Mouse (Mus musculus) forebrain, embryonic 16.5 days (tissue): Measurements from ENCODE around the gene Sephs1. TPM values are rescaled to one million over a fixed set of nuclear protein-coding genes. Genes with fewer than 3 reads are reported as not detected.

Experiments
- ATAC-seq: fragments of 200-750 bp; cut with Nextera tagmentation; 2 replicates; pipeline ENCODE4 v1.8.0; 2017; ENCODE audit warnings: mild to moderate bottlenecking, moderate library complexity
- H3K27ac ChIP-seq: fragments of 300-500 bp; sonication (generic); 2 replicates; pipeline ENCODE4 v1.5.1; 2014; ENCODE audit warnings: low read length, control low read depth
- H3K27me3 ChIP-seq: fragments of 300-500 bp; sonication (generic); replicated peaks from 2 replicates; pipeline ENCODE4 v1.6.1; 2014; ENCODE audit warnings: low read length; ENCODE audit not compliant: control insufficient read depth, insufficient read depth
- H3K36me3 ChIP-seq: fragments of 300-500 bp; sonication (generic); 2 replicates; pipeline ENCODE4 v1.6.1; 2014; ENCODE audit not compliant: control insufficient read depth, insufficient read depth
- H3K4me1 ChIP-seq: fragments of 300-500 bp; sonication (generic); replicated peaks from 2 replicates; pipeline ENCODE4 v1.6.1; 2014; ENCODE audit warnings: low read length; ENCODE audit not compliant: control insufficient read depth, insufficient read depth
- H3K4me2 ChIP-seq: fragments of 300-500 bp; sonication (generic); 2 replicates; pipeline ENCODE4 v1.6.1; 2014; ENCODE audit warnings: mild to moderate bottlenecking, low read length, control low read depth
- H3K4me3 ChIP-seq: fragments of 300-500 bp; sonication (generic); replicated peaks from 2 replicates; pipeline ENCODE4 v1.5.1; 2014; ENCODE audit warnings: mild to moderate bottlenecking, low read length, control low read depth
- H3K9ac ChIP-seq: fragments of 300-500 bp; sonication (generic); replicated peaks from 2 replicates; pipeline ENCODE4 v1.6.1; 2014; ENCODE audit warnings: low read depth, low read length, control low read depth
- H3K9me3 ChIP-seq: fragments of 300-500 bp; sonication (generic); 2 replicates; pipeline ENCODE4 v1.6.1; 2016; ENCODE audit warnings: low read length; ENCODE audit not compliant: control insufficient read depth
- WGBS: fragments of 180-500 bp; shearing (Covaris S2); extraction: QIAGEN DNeasy Blood & Tissue Kit; methylation state at CpG from one replicate; pipeline ENCODE4 v1.1.7; 2014; 5-methylcytosine and 5-hydroxymethylcytosine counted together
- polyA plus RNA-seq: library from polyadenylated mRNA; unstranded; fragments of >200 nt; fragmentation: Nextera tagmentation; extraction: Ambion mirVana; gene quantifications from 2 replicates; pipeline ENCODE4 v1.2.1, GENCODE M21; 2015

Gene Sephs1
- polyA plus RNA-seq, 1 experiment from 2014 or later, result 77.4 TPM

- WGBS, result 27% methylated on average over 8 of the region's 8 CpGs
- ATAC-seq, result no peak
- no peak overlapping the region for H3K4me3 ChIP-seq
- no peaks in the 10 kb centered on the region for H3K36me3 ChIP-seq
- H3K27me3 ChIP-seq, result no peaks in the 10 kb centered on the region
- H3K9me3 ChIP-seq, result no peaks in the 10 kb centered on the region
- H3K4me2 ChIP-seq, result peak overlapping the region; percentile 24; the same call in 1 of the 2 replicates
- no peak overlapping the region for H3K27ac ChIP-seq
- H3K9ac ChIP-seq, result no peak overlapping the region
- peaks cover 7% of the 10 kb centered on the region; the same call in 1 of the 2 replicates for H3K4me1 ChIP-seq
These were observed 36.1 kb downstream of the Sephs1 start for GRCm38 (mm10) chr2:4917326-4918021.

GRCm38 (mm10) chr2:4918860-4919739 is 37.7 kb downstream of the Sephs1 start, which contains the start of gene Phyh:
Gene Phyh (plus strand): TSS chr2:4919019.
- Histone ChIP-seq H3K9me3 (no peaks in the 10 kb centered on the region), H3K4me2 (peak within 1 kb of the TSS; percentile 79), H3K4me3 (peak within 1 kb of the TSS; percentile 61), H3K9ac (peak within 1 kb of the TSS; percentile 82), H3K27ac (peak within 1 kb of the TSS; percentile 51; the same call in 1 of the 2 replicates), H3K27me3 (no peaks in the 10 kb centered on the region), H3K36me3 (no peaks in the 10 kb centered on the region), H3K4me1 (peaks cover 7% of the 10 kb centered on the region; the same call in 1 of the 2 replicates)
- peak; percentile 94 for ATAC-seq
- WGBS, result 9% methylated on average over 35 of the region's 35 CpGs

GRCm38 (mm10) chr2:4921019-4921418 is 39.7 kb downstream of the Sephs1 start:
- no peak overlapping the region for H3K4me3 ChIP-seq
- no peaks in the 10 kb centered on the region for H3K36me3 ChIP-seq
- H3K27ac ChIP-seq, result no peak overlapping the region
- H3K9ac ChIP-seq, result no peak overlapping the region
- no peaks in the 10 kb centered on the region for H3K9me3 ChIP-seq
- no peak for ATAC-seq
- no peak overlapping the region for H3K4me2 ChIP-seq
- no peaks in the 10 kb centered on the region for H3K27me3 ChIP-seq
- 72% methylated on average over 5 of the region's 5 CpGs for WGBS
- H3K4me1 ChIP-seq, result peaks cover 7% of the 10 kb centered on the region; the same call in 1 of the 2 replicates

GRCm38 (mm10) chr2:4922476-4923164 is 41.3 kb downstream of the Sephs1 start:
- no peak overlapping the region for H3K4me3 ChIP-seq
- H3K36me3 ChIP-seq, result no peaks in the 10 kb centered on the region
- H3K9ac ChIP-seq, result no peak overlapping the region
- H3K27ac ChIP-seq, result no peak overlapping the region
- peaks cover 6% of the 10 kb centered on the region; the same call in 1 of the 2 replicates for H3K4me1 ChIP-seq
- no peaks in the 10 kb centered on the region for H3K27me3 ChIP-seq
- WGBS, result 68% methylated on average over 7 of the region's 7 CpGs
- no peak overlapping the region for H3K4me2 ChIP-seq
- ATAC-seq, result no peak
- H3K9me3 ChIP-seq, result no peaks in the 10 kb centered on the region

- ATAC-seq, result no peak
- no peak overlapping the region for H3K4me3 ChIP-seq
- WGBS, result 84% methylated on average over 3 of the region's 3 CpGs
- no peak overlapping the region for H3K4me2 ChIP-seq
- H3K9ac ChIP-seq, result no peak overlapping the region
- H3K36me3 ChIP-seq, result no peaks in the 10 kb centered on the region; the same call in 1 of the 2 replicates
- no peak overlapping the region for H3K27ac ChIP-seq
- no peaks in the 10 kb centered on the region for H3K9me3 ChIP-seq
- no peaks in the 10 kb centered on the region for H3K27me3 ChIP-seq
- no peaks in the 10 kb centered on the region for H3K4me1 ChIP-seq
These were observed 46.0 kb downstream of the Sephs1 start for GRCm38 (mm10) chr2:4927391-4927790.

- WGBS, result 89% methylated on average over 2 of the region's 2 CpGs
- H3K27ac ChIP-seq, result no peak overlapping the region
- no peaks in the 10 kb centered on the region; the same call in 1 of the 2 replicates for H3K36me3 ChIP-seq
- no peak overlapping the region for H3K4me3 ChIP-seq
- H3K9ac ChIP-seq, result no peak overlapping the region
- no peaks in the 10 kb centered on the region for H3K4me1 ChIP-seq
- ATAC-seq, result no peak
- H3K4me2 ChIP-seq, result no peak overlapping the region
- no peaks in the 10 kb centered on the region for H3K9me3 ChIP-seq
- H3K27me3 ChIP-seq, result no peaks in the 10 kb centered on the region
These were observed 47.9 kb downstream of the Sephs1 start for GRCm38 (mm10) chr2:4929230-4929629.

- no peaks in the 10 kb centered on the region for H3K4me1 ChIP-seq
- H3K9ac ChIP-seq, result no peak overlapping the region
- ATAC-seq, result no peak
- WGBS, result 94% methylated on average over 9 of the region's 9 CpGs
- H3K4me3 ChIP-seq, result no peak overlapping the region
- no peaks in the 10 kb centered on the region for H3K27me3 ChIP-seq
- no peaks in the 10 kb centered on the region; the same call in 1 of the 2 replicates for H3K36me3 ChIP-seq
- no peak overlapping the region for H3K27ac ChIP-seq
- no peak overlapping the region for H3K4me2 ChIP-seq
- no peaks in the 10 kb centered on the region for H3K9me3 ChIP-seq
These were observed 53.2 kb downstream of the Sephs1 start for GRCm38 (mm10) chr2:4934516-4934915.

GRCm38 (mm10) chr2:4937931-4938330 is 56.6 kb downstream of the Sephs1 start:
- H3K27ac ChIP-seq, result no peak overlapping the region
- H3K9me3 ChIP-seq, result no peaks in the 10 kb centered on the region
- no peak overlapping the region for H3K9ac ChIP-seq
- ATAC-seq, result no peak
- H3K4me3 ChIP-seq, result no peak overlapping the region
- no peaks in the 10 kb centered on the region for H3K27me3 ChIP-seq
- WGBS, result 94% methylated on average over 7 of the region's 7 CpGs
- H3K4me1 ChIP-seq, result no peaks in the 10 kb centered on the region
- no peak overlapping the region for H3K4me2 ChIP-seq
- no peaks in the 10 kb centered on the region for H3K36me3 ChIP-seq

- 89% methylated on average over 11 of the region's 11 CpGs for WGBS
- Histone ChIP-seq H3K9me3 (no peaks in the 10 kb centered on the region), H3K27me3 (no peaks in the 10 kb centered on the region)
These were observed 59.5 kb downstream of the Sephs1 start for GRCm38 (mm10) chr2:4940861-4941260.

More at GRCm38 (mm10) chr2:4940861-4941260, 59.5 kb downstream of the Sephs1 start:
- ATAC-seq, result no peak
- Histone ChIP-seq H3K4me2 (no peak overlapping the region), H3K4me1 (no peaks in the 10 kb centered on the region), H3K9ac (no peak overlapping the region), H3K4me3 (no peak overlapping the region), H3K27ac (no peak overlapping the region), H3K36me3 (no peaks in the 10 kb centered on the region)
